Mouse (Mus musculus) lung, postnatal 0 days (tissue): ENCODE data around the gene Srf. TPM values are rescaled to one million over a fixed set of nuclear protein-coding genes. Genes with fewer than 3 reads are reported as not detected.
A peak's percentile ranks its signal among the peaks of the same experiment; 100 is the strongest.

Experiments
- ATAC-seq: fragments of 200-750 bp; cut with Nextera tagmentation; 2 replicates; pipeline ENCODE4 v1.8.0; 2017; ENCODE audit warnings: moderate library complexity
- DNase-seq: peaks from one replicate; pipeline ENCODE4 v3.0.0-alpha.2; 2016; ENCODE audit warnings: low spot score
- H3K27ac ChIP-seq: fragments of 300-500 bp; sonication (generic); 2 replicates; pipeline ENCODE4 v1.5.1; 2014; ENCODE audit warnings: antibody characterized with exemption, mild to moderate bottlenecking, low read length, mixed read lengths
- H3K27me3 ChIP-seq: fragments of 300-500 bp; sonication (generic); replicated peaks from 2 replicates; pipeline ENCODE4 v1.6.1; 2014; ENCODE audit warnings: low read length, mixed read lengths; ENCODE audit not compliant: insufficient read depth
- H3K36me3 ChIP-seq: fragments of 300-500 bp; sonication (generic); 2 replicates; pipeline ENCODE4 v1.6.1; 2014; ENCODE audit warnings: low read length, mixed read lengths; ENCODE audit not compliant: insufficient read depth
- H3K4me1 ChIP-seq: fragments of 300-500 bp; sonication (generic); 2 replicates; pipeline ENCODE4 v1.6.1; 2014; ENCODE audit warnings: antibody characterized with exemption, low read depth, low read length, mixed read lengths; ENCODE audit not compliant: insufficient read depth
- H3K4me2 ChIP-seq: fragments of 300-500 bp; sonication (generic); replicated peaks from 2 replicates; pipeline ENCODE4 v1.6.1; 2014; ENCODE audit warnings: low read depth, mild to moderate bottlenecking, low read length, moderate library complexity, mixed read lengths
- H3K4me3 ChIP-seq: fragments of 300-500 bp; sonication (generic); 2 replicates; pipeline ENCODE4 v1.5.1; 2014; ENCODE audit warnings: low read depth, low read length
- H3K9ac ChIP-seq: fragments of 300-500 bp; sonication (generic); replicated peaks from 2 replicates; pipeline ENCODE4 v1.6.1; 2014; ENCODE audit warnings: low read depth, mild to moderate bottlenecking
- H3K9me3 ChIP-seq: fragments of 300-500 bp; sonication (generic); 2 replicates; pipeline ENCODE4 v1.6.1; 2016; ENCODE audit warnings: low read length, mixed read lengths
- CTCF ChIP-seq: IDR thresholded peaks from 2 replicates; pipeline ENCODE4 v1.5.1; 2016; ENCODE audit warnings: antibody characterized with exemption, mild to moderate bottlenecking
- EP300 ChIP-seq: IDR thresholded peaks from 2 replicates; pipeline ENCODE4 v1.6.1; 2016; ENCODE audit warnings: antibody characterized with exemption, mild to moderate bottlenecking, control low read depth
- WGBS: fragments of 180-500 bp; shearing (Covaris S2); extraction: QIAGEN DNeasy Blood & Tissue Kit; methylation state at CpG from one replicate; pipeline ENCODE4 v1.1.7; 2014; 5-methylcytosine and 5-hydroxymethylcytosine counted together
- polyA plus RNA-seq: library from polyadenylated mRNA; unstranded; fragments of >200 nt; fragmentation: Nextera tagmentation; extraction: Ambion mirVana; gene quantifications from 2 replicates; pipeline ENCODE4 v1.2.1, GENCODE M21; 2015

Srf gene
- polyA plus RNA-seq, 1 experiment from 2014 or later = 5.1 TPM

- Histone ChIP-seq H3K36me3 (peaks cover 9% of the 10 kb centered on the region), H3K4me2 (no peak overlapping the region), H3K4me3 (no peak overlapping the region), H3K9ac (no peak overlapping the region), H3K27ac (no peak overlapping the region), H3K4me1 (no peaks in the 10 kb centered on the region; the same call in 1 of the 2 replicates), H3K27me3 (no peaks in the 10 kb centered on the region), H3K9me3 (no peaks in the 10 kb centered on the region)
- WGBS = 84% methylated on average over 16 of the region's 16 CpGs
- DNase-seq = no peak
- TF ChIP-seq CTCF (no peak; the same call in 1 of the 2 replicates), EP300 (no peak)
- no peak for ATAC-seq
These were observed 33.8 kb upstream of the Srf start for GRCm38 (mm10) chr17:46589635-46590314.

- ATAC-seq (no peak), DNase-seq (no peak)
- 94% methylated on average over 6 of the region's 6 CpGs for WGBS
- H3K9me3 ChIP-seq = no peaks in the 10 kb centered on the region
- H3K4me3 ChIP-seq = no peak overlapping the region
- H3K4me1 ChIP-seq = no peaks in the 10 kb centered on the region; the same call in 1 of the 2 replicates
- TF ChIP-seq CTCF = no peak
- H3K27ac ChIP-seq = no peak overlapping the region
- H3K4me2 ChIP-seq = no peak overlapping the region
- peaks cover 9% of the 10 kb centered on the region for H3K36me3 ChIP-seq
- no peaks in the 10 kb centered on the region for H3K27me3 ChIP-seq
- H3K9ac ChIP-seq = no peak overlapping the region
These were observed 32.9 kb upstream of the Srf start for GRCm38 (mm10) chr17:46588913-46589312.

- no peak overlapping the region for H3K27ac ChIP-seq
- H3K4me1 ChIP-seq = no peaks in the 10 kb centered on the region; the same call in 1 of the 2 replicates
- no peak for TF ChIP-seq EP300
- TF ChIP-seq CTCF = no peak
- no peak overlapping the region for H3K4me2 ChIP-seq
- H3K9me3 ChIP-seq = no peaks in the 10 kb centered on the region
- no peak overlapping the region for H3K9ac ChIP-seq
- no peak overlapping the region for H3K4me3 ChIP-seq
- H3K36me3 ChIP-seq = peaks cover 9% of the 10 kb centered on the region
- 82% methylated on average over 9 of the region's 9 CpGs for WGBS
- H3K27me3 ChIP-seq = no peaks in the 10 kb centered on the region
- ATAC-seq (no peak), DNase-seq (no peak)
These were observed 32.2 kb upstream of the Srf start for GRCm38 (mm10) chr17:46588173-46588572.

- no peak overlapping the region for H3K27ac ChIP-seq
- no peaks in the 10 kb centered on the region for H3K9me3 ChIP-seq
- H3K4me2 ChIP-seq = no peak overlapping the region
- WGBS = 82% methylated on average over 8 of the region's 8 CpGs
- no peak overlapping the region for H3K4me3 ChIP-seq
- no peak overlapping the region for H3K9ac ChIP-seq
- no peaks in the 10 kb centered on the region for H3K27me3 ChIP-seq
- TF ChIP-seq CTCF = no peak
- no peak for TF ChIP-seq EP300
- H3K36me3 ChIP-seq = peaks cover 19% of the 10 kb centered on the region
- DNase-seq (no peak), ATAC-seq (no peak)
- H3K4me1 ChIP-seq = no peaks in the 10 kb centered on the region
These were observed 30.4 kb upstream of the Srf start for GRCm38 (mm10) chr17:46586327-46586726.

GRCm38 (mm10) chr17:46578650-46579049 lies 22.7 kb upstream of the Srf start:
- Histone ChIP-seq H3K36me3 (peaks cover 48% of the 10 kb centered on the region), H3K27me3 (no peaks in the 10 kb centered on the region), H3K9me3 (no peaks in the 10 kb centered on the region), H3K4me1 (no peaks in the 10 kb centered on the region), H3K27ac (no peak overlapping the region), H3K4me3 (no peak overlapping the region), H3K4me2 (no peak overlapping the region), H3K9ac (no peak overlapping the region)
- no peak for DNase-seq
- ATAC-seq = 0 out of 2 replicates have a peak, but pooled peaks have one; percentile 30
- WGBS = 53% methylated on average over 5 of the region's 5 CpGs
- TF ChIP-seq CTCF (peak; percentile 59), EP300 (no peak)

- no peaks in the 10 kb centered on the region for H3K4me1 ChIP-seq
- H3K9me3 ChIP-seq = no peaks in the 10 kb centered on the region
- peak; percentile 20 for DNase-seq
- WGBS = 77% methylated on average over 13 of the region's 13 CpGs
- H3K36me3 ChIP-seq = peaks cover 47% of the 10 kb centered on the region
- TF ChIP-seq CTCF (peak; percentile 70), EP300 (no peak)
- H3K4me2 ChIP-seq = no peak overlapping the region
- H3K4me3 ChIP-seq = no peak overlapping the region
- no peak; the same call in 1 of the 2 replicates for ATAC-seq
- no peak overlapping the region for H3K9ac ChIP-seq
- no peak overlapping the region for H3K27ac ChIP-seq
- no peaks in the 10 kb centered on the region for H3K27me3 ChIP-seq
These were observed 20.1 kb upstream of the Srf start for GRCm38 (mm10) chr17:46576070-46576469.
